Mouse (Mus musculus): ENCODE measurements around the gene Camk2n1. TPM values are rescaled to one million over a fixed set of nuclear protein-coding genes. Genes with fewer than 3 reads are reported as not detected.

Camk2n1 gene
- polyA plus RNA-seq, 1 experiment from 2014 or later, result 2.5 TPM

GRCm38 (mm10) chr4:138448872-138449615, 5.1 kb upstream of the Camk2n1 start:
- H3K4me3 ChIP-seq, result no peak overlapping the region
- H3K27me3 ChIP-seq, result peaks cover 60% of the 10 kb centered on the region
- WGBS, result 53% methylated on average over 7 of the region's 7 CpGs
- no peak overlapping the region for H3K4me2 ChIP-seq (replicated peaks)
- no peaks in the 10 kb centered on the region for H3K9me3 ChIP-seq
- no peak overlapping the region for H3K27ac ChIP-seq
- no peak overlapping the region for H3K9ac ChIP-seq
- peaks cover 10% of the 10 kb centered on the region for H3K4me1 ChIP-seq
- no peak for ATAC-seq (ENCODE audit: insufficient number of reproducible peaks, insufficient read depth, low FRiP score, low TSS enrichment)
- H3K36me3 ChIP-seq, result no peaks in the 10 kb centered on the region

- H3K4me2 ChIP-seq (replicated peaks), result no peak overlapping the region
- H3K9ac ChIP-seq, result no peak overlapping the region
- H3K4me1 ChIP-seq, result peaks cover 11% of the 10 kb centered on the region
- H3K27ac ChIP-seq, result no peak overlapping the region
- ATAC-seq (ENCODE audit: insufficient number of reproducible peaks, insufficient read depth, low FRiP score, low TSS enrichment), result no peak
- no peak overlapping the region for H3K4me3 ChIP-seq
- 64% methylated on average over 12 of the region's 12 CpGs for WGBS
- H3K9me3 ChIP-seq, result no peaks in the 10 kb centered on the region
- H3K36me3 ChIP-seq, result no peaks in the 10 kb centered on the region
- peaks cover 60% of the 10 kb centered on the region for H3K27me3 ChIP-seq
These were observed 4.3 kb upstream of the Camk2n1 start for GRCm38 (mm10) chr4:138449636-138450314.

GRCm38 (mm10) chr4:138452306-138453096, 1.6 kb upstream of the Camk2n1 start:
- Histone ChIP-seq H3K27ac (no peak overlapping the region), H3K4me2 (replicated peaks) (no peak overlapping the region), H3K27me3 (peaks cover 63% of the 10 kb centered on the region), H3K4me3 (no peak overlapping the region), H3K36me3 (no peaks in the 10 kb centered on the region), H3K9ac (no peak overlapping the region), H3K9me3 (no peaks in the 10 kb centered on the region), H3K4me1 (peaks cover 22% of the 10 kb centered on the region)
- ATAC-seq (ENCODE audit: insufficient number of reproducible peaks, insufficient read depth, low FRiP score, low TSS enrichment), result no peak
- 30% methylated on average over 15 of the region's 15 CpGs for WGBS

- WGBS, result 1% methylated on average over 19 of the region's 19 CpGs
- H3K9me3 ChIP-seq, result no peaks in the 10 kb centered on the region
- peak; percentile 55 for ATAC-seq (ENCODE audit: insufficient number of reproducible peaks, insufficient read depth, low FRiP score, low TSS enrichment)
- H3K4me2 ChIP-seq (replicated peaks), result peak overlapping the region; percentile 99
- peak overlapping the region; percentile 84 for H3K9ac ChIP-seq
- H3K4me3 ChIP-seq, result peak overlapping the region; percentile 82
- H3K36me3 ChIP-seq, result no peaks in the 10 kb centered on the region
- peaks cover 62% of the 10 kb centered on the region for H3K27me3 ChIP-seq
- peak overlapping the region; percentile 80; the same call in 1 of the 2 replicates for H3K27ac ChIP-seq
- H3K4me1 ChIP-seq, result peaks cover 22% of the 10 kb centered on the region
These were observed 889 bp upstream of the Camk2n1 start for GRCm38 (mm10) chr4:138453097-138453752.

- 2% methylated on average over 55 of the region's 78 CpGs for whole genome bisulfite sequencing
- peak overlapping the region; percentile 80 for H3K27ac ChIP-seq
- peak overlapping the region; percentile 99 for H3K4me2 ChIP-seq (replicated peaks)
- H3K36me3 ChIP-seq, result no peaks in the 10 kb centered on the region
- H3K4me3 ChIP-seq, result peak overlapping the region; percentile 82
- no peaks in the 10 kb centered on the region for H3K9me3 ChIP-seq
- ATAC-seq (ENCODE audit: insufficient number of reproducible peaks, insufficient read depth, low FRiP score, low TSS enrichment), result 0 out of 2 replicates have a peak, but pooled peaks have one; percentile 17
- H3K9ac ChIP-seq, result peak overlapping the region; percentile 84
- peaks cover 22% of the 10 kb centered on the region for H3K4me1 ChIP-seq
- H3K27me3 ChIP-seq, result peaks cover 59% of the 10 kb centered on the region
These were observed 542 bp downstream of the Camk2n1 start for GRCm38 (mm10) chr4:138454571-138455140.

- Histone ChIP-seq H3K4me3 (peak overlapping the region; percentile 82), H3K9ac (peak overlapping the region; percentile 84), H3K4me2 (replicated peaks) (peak overlapping the region; percentile 99), H3K27me3 (peaks cover 55% of the 10 kb centered on the region), H3K9me3 (no peaks in the 10 kb centered on the region), H3K4me1 (peaks cover 22% of the 10 kb centered on the region), H3K27ac (peak overlapping the region; percentile 80), H3K36me3 (no peaks in the 10 kb centered on the region)
- under 1% methylated on average over 57 of the region's 58 CpGs for WGBS
- ATAC-seq (ENCODE audit: insufficient number of reproducible peaks, insufficient read depth, low FRiP score, low TSS enrichment), result 0 out of 2 replicates have a peak, but pooled peaks have one; percentile 18
These were observed 1.2 kb downstream of the Camk2n1 start for GRCm38 (mm10) chr4:138455141-138455955.

- no peak for ATAC-seq (ENCODE audit: insufficient number of reproducible peaks, insufficient read depth, low FRiP score, low TSS enrichment)
- H3K36me3 ChIP-seq, result no peaks in the 10 kb centered on the region
- peak overlapping the region; percentile 84 for H3K9ac ChIP-seq
- no peak overlapping the region for H3K27ac ChIP-seq
- 0% methylated on average over 17 of the region's 17 CpGs for WGBS
- no peaks in the 10 kb centered on the region for H3K9me3 ChIP-seq
- peaks cover 22% of the 10 kb centered on the region for H3K4me1 ChIP-seq
- H3K4me3 ChIP-seq, result peak overlapping the region; percentile 82
- peaks cover 55% of the 10 kb centered on the region for H3K27me3 ChIP-seq
- H3K4me2 ChIP-seq (replicated peaks), result peak overlapping the region; percentile 99
These were observed 1.8 kb downstream of the Camk2n1 start for GRCm38 (mm10) chr4:138455956-138456341.

GRCm38 (mm10) chr4:138456536-138456935, 2.4 kb downstream of the Camk2n1 start:
- 7% methylated on average over 6 of the region's 8 CpGs for WGBS
- H3K36me3 ChIP-seq, result no peaks in the 10 kb centered on the region
- no peak overlapping the region for H3K27ac ChIP-seq
- peak overlapping the region; percentile 84; the same call in 1 of the 2 replicates for H3K9ac ChIP-seq
- H3K4me3 ChIP-seq, result peak overlapping the region; percentile 82
- peaks cover 22% of the 10 kb centered on the region for H3K4me1 ChIP-seq
- ATAC-seq (ENCODE audit: insufficient number of reproducible peaks, insufficient read depth, low FRiP score, low TSS enrichment), result no peak
- peak overlapping the region; percentile 99 for H3K4me2 ChIP-seq (replicated peaks)
- peaks cover 49% of the 10 kb centered on the region for H3K27me3 ChIP-seq
- H3K9me3 ChIP-seq, result no peaks in the 10 kb centered on the region

- no peak overlapping the region for H3K4me2 ChIP-seq (replicated peaks)
- no peaks in the 10 kb centered on the region for H3K9me3 ChIP-seq
- no peak overlapping the region for H3K27ac ChIP-seq
- H3K36me3 ChIP-seq, result no peaks in the 10 kb centered on the region
- H3K27me3 ChIP-seq, result peaks cover 43% of the 10 kb centered on the region
- 42% methylated on average over 4 of the region's 4 CpGs for WGBS
- H3K4me3 ChIP-seq, result no peak overlapping the region
- no peak for ATAC-seq (ENCODE audit: insufficient number of reproducible peaks, insufficient read depth, low FRiP score, low TSS enrichment)
- H3K4me1 ChIP-seq, result peaks cover 23% of the 10 kb centered on the region
- H3K9ac ChIP-seq, result no peak overlapping the region
These were observed 3.0 kb downstream of the Camk2n1 start for GRCm38 (mm10) chr4:138457091-138457490.

- Histone ChIP-seq H3K27me3 (peaks cover 39% of the 10 kb centered on the region), H3K4me2 (replicated peaks) (no peak overlapping the region), H3K4me1 (peaks cover 32% of the 10 kb centered on the region), H3K27ac (no peak overlapping the region), H3K4me3 (no peak overlapping the region), H3K9me3 (no peaks in the 10 kb centered on the region), H3K36me3 (no peaks in the 10 kb centered on the region), H3K9ac (no peak overlapping the region)
- WGBS, result 76% methylated on average over 7 of the region's 7 CpGs
- no peak for ATAC-seq (ENCODE audit: insufficient number of reproducible peaks, insufficient read depth, low FRiP score, low TSS enrichment)
These were observed 4.1 kb downstream of the Camk2n1 start for GRCm38 (mm10) chr4:138458171-138458570.

Data from embryonic facial prominence, embryonic 12.5 days (tissue).